22 mouse cellular contexts compared by ENCODE assay signal in the genomic region with DNA sequence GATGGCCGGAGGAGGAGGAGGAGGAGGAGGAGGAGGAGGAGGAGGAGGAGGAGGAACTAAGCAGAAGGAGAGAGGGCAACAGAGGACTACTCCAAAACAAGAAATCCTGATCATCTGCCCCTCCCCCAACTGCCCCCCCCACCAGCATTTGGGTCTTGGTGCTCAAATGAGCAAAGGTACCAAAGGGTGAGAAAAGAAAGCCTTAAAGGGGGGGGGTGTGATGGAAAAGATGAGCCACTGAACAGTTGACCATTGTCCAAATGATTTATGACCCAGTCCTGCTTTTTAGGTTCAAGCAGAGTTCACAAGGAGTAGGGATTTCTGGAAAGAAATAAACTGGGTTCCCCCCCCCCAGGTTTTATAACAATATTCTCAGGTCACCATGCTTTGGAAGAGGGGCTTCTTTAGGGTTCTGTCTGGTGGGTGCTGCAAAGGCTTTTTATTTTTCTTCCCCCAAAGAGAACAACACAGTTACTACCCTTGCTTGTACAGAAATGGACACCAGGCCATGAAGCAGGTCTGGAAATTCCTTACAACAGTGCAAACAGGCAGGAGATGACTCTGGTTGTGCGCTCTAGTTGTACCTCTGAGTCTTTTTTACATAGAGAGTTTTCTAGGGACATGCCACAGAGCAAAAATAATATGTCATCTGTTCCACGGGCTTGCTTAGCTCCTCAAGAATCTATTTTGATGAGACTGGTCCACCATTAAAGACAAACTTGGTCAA. TPM values are rescaled to one million over a fixed set of nuclear protein-coding genes. Genes with fewer than 3 reads are reported as not detected.
DNase-seq lines count a peak whose midpoint lies in the region; ATAC-seq and TF ChIP-seq lines count a peak whose summit lies in the region.
"Had no signal": no experiment of that assay in that cellular context is flagged by ENCODE, and none has a peak within 500 bp of the region (broad histone marks: within the 10 kb centered on the region; RNA-seq: fewer than 3 reads in every experiment).

No protein-coding gene starts in this region.

- H3K36me3 ChIP-seq in intestine, embryonic 14.5 days (ENCODE audit: control insufficient read depth, insufficient read depth, low read length) = no peaks in the 10 kb centered on the region
- no peaks in the 10 kb centered on the region for H3K36me3 ChIP-seq in intestine, embryonic 16.5 days (ENCODE audit: control insufficient read depth, insufficient read depth, low read length)
- H3K36me3 ChIP-seq: embryonic facial prominence, embryonic 13.5 days; midbrain, embryonic 13.5 days had no signal

- no peaks in the 10 kb centered on the region for H3K9me3 ChIP-seq in intestine, embryonic 14.5 days (ENCODE audit: control insufficient read depth, low read length)
- H3K9me3 ChIP-seq in intestine, embryonic 16.5 days (ENCODE audit: control insufficient read depth, low read length) = no peaks in the 10 kb centered on the region
- H3K9me3 ChIP-seq: embryonic facial prominence, embryonic 13.5 days; midbrain, embryonic 13.5 days had no signal

- H3K4me2 ChIP-seq in intestine, embryonic 14.5 days (ENCODE audit: low read length) = no peak overlapping the region
- H3K4me2 ChIP-seq in intestine, embryonic 16.5 days (ENCODE audit: low read depth, low read length) = no peak overlapping the region
- H3K4me2 ChIP-seq: midbrain, embryonic 13.5 days had no signal

- ATAC-seq in intestine, embryonic 14.5 days (replicated peaks; ENCODE audit: low FRiP score, low TSS enrichment, low read depth) = no peak
- no peak for ATAC-seq in intestine, embryonic 16.5 days
- ATAC-seq: inflammation-experienced regulatory T-cells, adult 6 months; midbrain, embryonic 13.5 days had no signal

- DNase-seq in intestine, embryonic 14.5 days (ENCODE audit: low spot score) = peak; percentile 65
- peak; percentile 5 for DNase-seq in NIH3T3 (ENCODE audit: low read depth)
- DNase-seq in embryo, embryonic 9.5 days (ENCODE audit: extremely low spot score) = peak; percentile 76
- DNase-seq in neural tube, embryonic 10.5 days (ENCODE audit: extremely low spot score, low spot score) = peak; percentile 83
- DNase-seq in cerebellum, adult 2 months = no peak
- DNase-seq in left cerebral cortex, adult 11 months (ENCODE audit: low spot score) = no peak
- no peak for DNase-seq in urinary bladder, postnatal 25 days (ENCODE audit: low spot score)
- DNase-seq: adrenal gland, postnatal 10 days; cerebellum, adult 11-12 months; cerebellum, postnatal 36 days; gastrocnemius, postnatal 14 days; kidney, postnatal 36 days; left cerebral cortex, postnatal 4 days; lung, embryonic 14.5 days; lung, postnatal 4 days had no signal

- TF ChIP-seq POLR2A in cerebellum, adult 2 months (IDR thresholded peaks at IDR 0.05; ENCODE audit: borderline replicate concordance, insufficient read depth, low read length) = no peak

- H3K27me3 ChIP-seq in intestine, embryonic 14.5 days (replicated peaks; ENCODE audit: control insufficient read depth, insufficient read depth, low read length) = peaks cover 88% of the 10 kb centered on the region
- H3K27me3 ChIP-seq in intestine, embryonic 16.5 days (replicated peaks; ENCODE audit: control insufficient read depth, insufficient read depth, low read length) = peaks cover 77% of the 10 kb centered on the region
- H3K27me3 ChIP-seq in cerebellum, adult 2 months (ENCODE audit: control insufficient read depth, insufficient read depth, low read length) = peaks cover 3% of the 10 kb centered on the region; the same call in 1 of the 2 replicates

- no peak overlapping the region for H3K4me3 ChIP-seq in intestine, embryonic 14.5 days (ENCODE audit: low read depth, low read length)
- no peak overlapping the region for H3K4me3 ChIP-seq in intestine, embryonic 16.5 days (ENCODE audit: low read length)
- H3K4me3 ChIP-seq in cerebellum, adult 2 months (replicated peaks; ENCODE audit: insufficient read depth, low read depth, low read length) = no peak overlapping the region
- H3K4me3 ChIP-seq: embryonic facial prominence, embryonic 13.5 days; midbrain, embryonic 13.5 days had no signal

- no peaks in the 10 kb centered on the region for H3K4me1 ChIP-seq in intestine, embryonic 14.5 days (replicated peaks; ENCODE audit: control insufficient read depth, insufficient read depth, low read length)
- H3K4me1 ChIP-seq in intestine, embryonic 16.5 days (ENCODE audit: control insufficient read depth, insufficient read depth, low read length) = 0 out of 2 replicates have a peak, but pooled peaks cover 3% of the 10 kb centered on the region
- H3K4me1 ChIP-seq in cerebellum, adult 2 months (ENCODE audit: control insufficient read depth, insufficient read depth, low read length) = no peaks in the 10 kb centered on the region

- no peak overlapping the region for H3K27ac ChIP-seq in intestine, embryonic 14.5 days (ENCODE audit: low read depth)
- no peak overlapping the region for H3K27ac ChIP-seq in intestine, embryonic 16.5 days (ENCODE audit: low read length)
- no peak overlapping the region for H3K27ac ChIP-seq in cerebellum, adult 2 months (ENCODE audit: insufficient read depth, low read length)
- H3K27ac ChIP-seq: embryonic facial prominence, embryonic 13.5 days; midbrain, embryonic 13.5 days had no signal

- WGBS in intestine, embryonic 14.5 days = 39% methylated on average over 2 of the region's 3 CpGs
- WGBS in intestine, embryonic 16.5 days = 59% methylated on average over 2 of the region's 3 CpGs
- 36% methylated on average over 2 of the region's 3 CpGs for WGBS in cerebellum, adult 2 months

- H3K9ac ChIP-seq in intestine, embryonic 14.5 days (ENCODE audit: low read length) = no peak overlapping the region
- no peak overlapping the region for H3K9ac ChIP-seq in intestine, embryonic 16.5 days (ENCODE audit: low read depth, low read length)
- H3K9ac ChIP-seq: embryonic facial prominence, embryonic 13.5 days; lung, embryonic 14.5 days; midbrain, embryonic 13.5 days had no signal

- TF ChIP-seq CTCF in cerebellum, adult 2 months (IDR thresholded peaks at IDR 0.05; ENCODE audit: borderline replicate concordance, insufficient read depth, low read depth, low read length) = no peak

RNA-seq across cellular contexts. Expression of gene Gm28230, which starts 14.9 kb away (rescaled TPM):
- polyA plus RNA-seq in intestine, embryonic 14.5 days (2014; fragmentation: Nextera tagmentation; extraction: Ambion mirVana) = 0.38 and 0.66 TPM in 2 replicates
- 0.24 TPM in 1 of 2 replicates, not detected in the other for polyA plus RNA-seq in intestine, embryonic 16.5 days (2015; fragmentation: Nextera tagmentation; extraction: Ambion mirVana)
- polyA plus RNA-seq in cerebellum, adult 2 months (2012; rRNA removed) = 0.16 and 0.22 TPM in 2 replicates
- polyA plus RNA-seq: frontal cortex, adult 2 months; heart, embryonic 16.5 days; inflammation-experienced regulatory T-cells, adult 6 months; liver, embryonic 11.5 days; lung, embryonic 14.5 days; midbrain, embryonic 13.5 days had no signal

RNA-seq across cellular contexts. Expression of gene Hoxd1, which starts 21.4 kb away (rescaled TPM):
- 0.62 TPM in 1 of 2 replicates, not detected in the other for polyA plus RNA-seq in intestine, embryonic 14.5 days (2014; fragmentation: Nextera tagmentation; extraction: Ambion mirVana)
- polyA plus RNA-seq in intestine, embryonic 16.5 days (2015; fragmentation: Nextera tagmentation; extraction: Ambion mirVana) = 0.10 and 0.11 TPM in 2 replicates
- 0.70 and 0.77 TPM in 2 replicates for polyA plus RNA-seq in cerebellum, adult 2 months (2012; rRNA removed)
- polyA plus RNA-seq: heart, embryonic 16.5 days; inflammation-experienced regulatory T-cells, adult 6 months had no signal

RNA-seq across cellular contexts. Expression of gene Hoxd4, which starts 29.7 kb away (rescaled TPM):
- polyA plus RNA-seq in intestine, embryonic 14.5 days (2014; fragmentation: Nextera tagmentation; extraction: Ambion mirVana) = 1.6 and 2.9 TPM in 2 replicates
- 0.91 and 0.95 TPM in 2 replicates for polyA plus RNA-seq in intestine, embryonic 16.5 days (2015; fragmentation: Nextera tagmentation; extraction: Ambion mirVana)
- 2.6 and 2.8 TPM in 2 replicates for polyA plus RNA-seq in cerebellum, adult 2 months (2012; rRNA removed)
- polyA plus RNA-seq: embryonic facial prominence, embryonic 13.5 days; frontal cortex, adult 2 months; inflammation-experienced regulatory T-cells, adult 6 months; lung, embryonic 14.5 days; midbrain, embryonic 13.5 days had no signal

RNA-seq across cellular contexts. Expression of gene Hoxd3, which starts 29.7 kb away (rescaled TPM):
- polyA plus RNA-seq in intestine, embryonic 14.5 days (2014; fragmentation: Nextera tagmentation; extraction: Ambion mirVana) = 27.6 and 27.8 TPM in 2 replicates
- 13.4 and 15.1 TPM in 2 replicates for polyA plus RNA-seq in intestine, embryonic 16.5 days (2015; fragmentation: Nextera tagmentation; extraction: Ambion mirVana)
- 5.4 and 5.7 TPM in 2 replicates for polyA plus RNA-seq in cerebellum, adult 2 months (2012; rRNA removed)
- polyA plus RNA-seq: frontal cortex, adult 2 months; inflammation-experienced regulatory T-cells, adult 6 months; lung, embryonic 14.5 days had no signal

RNA-seq across cellular contexts. Expression of gene Hoxd8, which starts 37.0 kb away (rescaled TPM):
- 6.1 and 8.4 TPM in 2 replicates for polyA plus RNA-seq in intestine, embryonic 14.5 days (2014; fragmentation: Nextera tagmentation; extraction: Ambion mirVana)
- 3.1 TPM in 2 replicates for polyA plus RNA-seq in intestine, embryonic 16.5 days (2015; fragmentation: Nextera tagmentation; extraction: Ambion mirVana)
- polyA plus RNA-seq in cerebellum, adult 2 months (2012; rRNA removed) = 0.05 TPM in 1 of 2 replicates, not detected in the other
- polyA plus RNA-seq: inflammation-experienced regulatory T-cells, adult 6 months; midbrain, embryonic 13.5 days had no signal

Comparison
In these comparisons a context has a peak if more than half of its experiments do, and no peak if none do; other contexts are left out.
1. DNase-seq: peak in intestine, embryonic 14.5 days (single experiment), NIH3T3 (single experiment), embryo, embryonic 9.5 days (single experiment) and neural tube, embryonic 10.5 days (single experiment); none in cerebellum, adult 2 months (0 of 2), left cerebral cortex, adult 11 months (single experiment) and urinary bladder, postnatal 25 days (single experiment).